Mouse (Mus musculus): ENCODE measurements around the gene Smg6. TPM values are rescaled to one million over a fixed set of nuclear protein-coding genes. Genes with fewer than 3 reads are reported as not detected.

The Smg6 gene
- polyA plus RNA-seq, 1 experiment from 2014 or later, result 14.0 TPM

GRCm38 (mm10) chr11:75136666-75137398, 211.2 kb downstream of the Smg6 start:
- no peaks in the 10 kb centered on the region for H3K27me3 ChIP-seq (ENCODE audit: insufficient read depth, poor library complexity, severe bottlenecking)
- peaks cover 74% of the 10 kb centered on the region for H3K4me1 ChIP-seq
- H3K36me3 ChIP-seq, result no peaks in the 10 kb centered on the region; the same call in 1 of the 2 replicates
- DNase-seq (ENCODE audit: low spot score), result no peak
- peak overlapping the region; percentile 36; the same call in 1 of the 2 replicates for H3K27ac ChIP-seq
- 36% methylated on average over 5 of the region's 5 CpGs for WGBS
- H3K9me3 ChIP-seq, result no peaks in the 10 kb centered on the region
- H3K4me3 ChIP-seq, result no peak overlapping the region

- H3K9me3 ChIP-seq, result no peaks in the 10 kb centered on the region
- peak overlapping the region; percentile 78 for H3K27ac ChIP-seq
- H3K27me3 ChIP-seq (ENCODE audit: insufficient read depth, poor library complexity, severe bottlenecking), result no peaks in the 10 kb centered on the region
- peaks cover 16% of the 10 kb centered on the region for H3K36me3 ChIP-seq
- no peak overlapping the region; the same call in 1 of the 2 replicates for H3K4me3 ChIP-seq
- H3K4me1 ChIP-seq, result peaks cover 72% of the 10 kb centered on the region
- DNase-seq (ENCODE audit: low spot score), result no peak
- 29% methylated on average over 11 of the region's 11 CpGs for WGBS
These were observed 213.7 kb downstream of the Smg6 start for GRCm38 (mm10) chr11:75139122-75139963.

GRCm38 (mm10) chr11:75140431-75140830, 214.8 kb downstream of the Smg6 start:
- WGBS, result 69% methylated on average over 5 of the region's 5 CpGs
- H3K4me3 ChIP-seq, result no peak overlapping the region
- peaks cover 23% of the 10 kb centered on the region for H3K36me3 ChIP-seq
- H3K4me1 ChIP-seq, result peaks cover 64% of the 10 kb centered on the region
- no peaks in the 10 kb centered on the region for H3K9me3 ChIP-seq
- no peaks in the 10 kb centered on the region for H3K27me3 ChIP-seq (ENCODE audit: insufficient read depth, poor library complexity, severe bottlenecking)
- peak overlapping the region; percentile 78 for H3K27ac ChIP-seq
- no peak for DNase-seq (ENCODE audit: low spot score)

GRCm38 (mm10) chr11:75141038-75141437, 215.4 kb downstream of the Smg6 start:
- peaks cover 64% of the 10 kb centered on the region for H3K4me1 ChIP-seq
- H3K9me3 ChIP-seq, result no peaks in the 10 kb centered on the region
- H3K36me3 ChIP-seq, result peaks cover 26% of the 10 kb centered on the region
- no peak overlapping the region for H3K4me3 ChIP-seq
- DNase-seq (ENCODE audit: low spot score), result no peak
- H3K27ac ChIP-seq, result peak overlapping the region; percentile 78
- H3K27me3 ChIP-seq (ENCODE audit: insufficient read depth, poor library complexity, severe bottlenecking), result no peaks in the 10 kb centered on the region
- 76% methylated on average over 3 of the region's 3 CpGs for WGBS

- Histone ChIP-seq H3K9me3 (no peaks in the 10 kb centered on the region), H3K4me1 (peaks cover 60% of the 10 kb centered on the region), H3K4me3 (no peak overlapping the region), H3K27me3 (ENCODE audit: insufficient read depth, poor library complexity, severe bottlenecking) (no peaks in the 10 kb centered on the region), H3K27ac (peak overlapping the region; percentile 1), H3K36me3 (peaks cover 26% of the 10 kb centered on the region)
- WGBS, result 41% methylated on average over 1 of the region's 1 CpGs
- no peak for DNase-seq (ENCODE audit: low spot score)
These were observed 216.3 kb downstream of the Smg6 start for GRCm38 (mm10) chr11:75141913-75142312.

GRCm38 (mm10) chr11:75142749-75143148, 217.1 kb downstream of the Smg6 start:
- no peak overlapping the region for H3K4me3 ChIP-seq
- no peak overlapping the region for H3K27ac ChIP-seq
- 80% methylated on average over 4 of the region's 4 CpGs for whole genome bisulfite sequencing
- peaks cover 60% of the 10 kb centered on the region for H3K4me1 ChIP-seq
- no peaks in the 10 kb centered on the region for H3K9me3 ChIP-seq
- peaks cover 26% of the 10 kb centered on the region for H3K36me3 ChIP-seq
- H3K27me3 ChIP-seq (ENCODE audit: insufficient read depth, poor library complexity, severe bottlenecking), result no peaks in the 10 kb centered on the region
- no peak for DNase-seq (ENCODE audit: low spot score)

GRCm38 (mm10) chr11:75145841-75146240, 220.2 kb downstream of the Smg6 start:
- H3K27me3 ChIP-seq (ENCODE audit: insufficient read depth, poor library complexity, severe bottlenecking), result no peaks in the 10 kb centered on the region
- no peak overlapping the region for H3K4me3 ChIP-seq
- no peak overlapping the region for H3K27ac ChIP-seq
- peaks cover 47% of the 10 kb centered on the region for H3K36me3 ChIP-seq
- H3K9me3 ChIP-seq, result no peaks in the 10 kb centered on the region
- peaks cover 42% of the 10 kb centered on the region for H3K4me1 ChIP-seq
- no peak for DNase-seq (ENCODE audit: low spot score)
- WGBS, result 85% methylated on average over 2 of the region's 2 CpGs

GRCm38 (mm10) chr11:75147106-75147845, 221.7 kb downstream of the Smg6 start:
- Histone ChIP-seq H3K27ac (peak overlapping the region; percentile 84), H3K9me3 (no peaks in the 10 kb centered on the region), H3K27me3 (ENCODE audit: insufficient read depth, poor library complexity, severe bottlenecking) (no peaks in the 10 kb centered on the region), H3K36me3 (peaks cover 47% of the 10 kb centered on the region), H3K4me1 (peaks cover 28% of the 10 kb centered on the region), H3K4me3 (no peak overlapping the region)
- 58% methylated on average over 11 of the region's 11 CpGs for WGBS
- no peak for DNase-seq (ENCODE audit: low spot score)

GRCm38 (mm10) chr11:75147846-75148168, 222.2 kb downstream of the Smg6 start:
- peaks cover 24% of the 10 kb centered on the region for H3K4me1 ChIP-seq
- DNase-seq (ENCODE audit: low spot score), result no peak
- peaks cover 46% of the 10 kb centered on the region for H3K36me3 ChIP-seq

GRCm38 (mm10) chr11:75148332-75149035, 222.9 kb downstream of the Smg6 start:
- Histone ChIP-seq H3K27me3 (ENCODE audit: insufficient read depth, poor library complexity, severe bottlenecking) (no peaks in the 10 kb centered on the region), H3K4me1 (peaks cover 25% of the 10 kb centered on the region), H3K27ac (peak overlapping the region; percentile 84), H3K9me3 (no peaks in the 10 kb centered on the region), H3K36me3 (peaks cover 45% of the 10 kb centered on the region), H3K4me3 (no peak overlapping the region)
- no peak for DNase-seq (ENCODE audit: low spot score)
- 72% methylated on average over 11 of the region's 11 CpGs for WGBS

More at GRCm38 (mm10) chr11:75147846-75148168, 222.2 kb downstream of the Smg6 start:
- WGBS, result 31% methylated on average over 3 of the region's 3 CpGs
- Histone ChIP-seq H3K27me3 (ENCODE audit: insufficient read depth, poor library complexity, severe bottlenecking) (no peaks in the 10 kb centered on the region), H3K27ac (peak overlapping the region; percentile 84), H3K4me3 (no peak overlapping the region), H3K9me3 (no peaks in the 10 kb centered on the region)

- DNase-seq (ENCODE audit: low spot score), result no peak
- no peaks in the 10 kb centered on the region for H3K27me3 ChIP-seq (ENCODE audit: insufficient read depth, poor library complexity, severe bottlenecking)
- peaks cover 32% of the 10 kb centered on the region for H3K36me3 ChIP-seq
- H3K9me3 ChIP-seq, result no peaks in the 10 kb centered on the region
- WGBS, result 91% methylated on average over 1 of the region's 1 CpGs
- H3K4me3 ChIP-seq, result no peak overlapping the region
- no peak overlapping the region for H3K27ac ChIP-seq
- peaks cover 30% of the 10 kb centered on the region for H3K4me1 ChIP-seq
These were observed 224.7 kb downstream of the Smg6 start for GRCm38 (mm10) chr11:75150346-75150745.
